Mouse (Mus musculus) CH12.LX (cell line): Measurements from ENCODE around the gene Vamp8.

Experiments
- CTCF ChIP-seq, 2 experiments: IDR thresholded peaks in 1 of 2; conservative IDR thresholded peaks in 1 of 2; 2 replicates each; pipeline ENCODE4 v1.5.1; 2011 to 2012; ENCODE audit warnings: low read depth in 2 of 2, low read length in 2 of 2, improper control_type of control experiment in 1 of 2, inconsistent platforms in 1 of 2, mild to moderate bottlenecking in 1 of 2, moderate library complexity in 1 of 2
- JUND ChIP-seq: conservative IDR thresholded peaks from 2 replicates; pipeline ENCODE4 v1.6.1; 2011; ENCODE audit warnings: low read depth, low read length, improper control_type of control experiment
- MAX ChIP-seq: IDR thresholded peaks from 2 replicates; pipeline ENCODE4 v1.6.1; 2011; ENCODE audit warnings: low read length, improper control_type of control experiment
- PAX5 ChIP-seq: IDR thresholded peaks from 2 replicates; pipeline ENCODE4 v1.6.1; 2012; ENCODE audit warnings: low read length, inconsistent platforms, mixed read lengths
- POLR2AphosphoS2 ChIP-seq: IDR thresholded peaks from 2 replicates; pipeline ENCODE4 v1.6.1; 2011; ENCODE audit warnings: low read depth, low read length, improper control_type of control experiment
- RCOR1 ChIP-seq: conservative IDR thresholded peaks from 2 replicates; pipeline ENCODE4 v1.6.1; 2012; ENCODE audit warnings: low read depth, mild to moderate bottlenecking, inconsistent platforms, low read length, improper control_type of control experiment
- TCF12 ChIP-seq: IDR thresholded peaks from 2 replicates; pipeline ENCODE4 v1.6.1; 2014; ENCODE audit warnings: low read depth, mild to moderate bottlenecking, inconsistent platforms, low read length, improper control_type of control experiment
- ZC3H11A ChIP-seq: IDR thresholded peaks from 2 replicates; pipeline ENCODE4 v1.6.1; 2012; ENCODE audit warnings: low read depth, mild to moderate bottlenecking, inconsistent platforms, low read length, improper control_type of control experiment
- ZNF384 ChIP-seq: IDR thresholded peaks from 2 replicates; pipeline ENCODE4 v1.6.1; 2012; ENCODE audit warnings: low read depth, low read length, improper control_type of control experiment, inconsistent platforms

- TF ChIP-seq CTCF (conservative IDR thresholded peaks at IDR 0.05 in 1 of 2, IDR thresholded peaks at IDR 0.05 in 1 of 2; ENCODE audit: low read depth in 2 of 2, low read length in 2 of 2) (no peak), ZC3H11A (no peak), JUND (no peak), TCF12 (no peak), PAX5 (no peak), MAX (no peak), ZNF384 (no peak), POLR2AphosphoS2 (no peak), RCOR1 (no peak)
These were observed 20.0 kb upstream of the Vamp8 start for GRCm38 (mm10) chr6:72410518-72410917.
